Mouse (Mus musculus): ENCODE data around the gene Mrrf.
"Not testable (repeated sequence)": the region's sequence is repeated elsewhere in the genome, so short reads cannot be mapped to it uniquely, and the experiment has no call there.

DNA sequence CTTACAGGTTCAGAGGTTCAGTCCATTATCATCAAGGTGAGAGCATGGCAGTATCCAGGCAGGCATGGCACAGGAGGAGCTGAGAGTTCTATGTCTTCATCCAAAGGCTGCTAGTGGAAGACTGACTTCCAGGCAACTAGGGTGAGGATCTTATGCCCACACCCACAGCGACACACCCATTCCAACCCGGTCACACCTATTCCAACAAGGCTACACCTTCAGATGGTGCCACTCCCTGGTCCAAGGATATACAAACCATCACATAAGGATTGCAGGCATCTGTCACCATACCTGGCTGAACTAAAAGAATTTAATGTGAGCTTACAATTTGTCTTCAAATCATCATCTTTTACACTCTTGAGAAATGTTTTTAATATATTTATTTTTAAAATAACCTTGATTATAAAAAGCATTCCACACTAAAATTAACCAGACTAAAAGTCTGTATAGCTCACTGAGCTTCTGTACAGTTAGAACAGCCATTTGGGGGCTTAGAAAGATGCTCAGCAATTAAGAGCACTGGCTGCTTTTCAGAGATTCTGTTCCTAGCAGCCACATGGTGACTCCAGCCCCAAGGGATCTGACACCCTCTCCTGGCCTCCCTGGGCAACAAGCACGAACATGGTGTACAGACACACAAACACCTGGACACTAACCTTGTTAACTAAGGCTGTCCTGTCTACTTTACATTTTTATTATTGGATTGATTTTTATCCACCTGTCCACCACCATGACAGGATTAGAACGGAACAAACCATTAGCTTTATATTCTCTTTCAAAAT lies 45.6 kb downstream of the Mrrf start:
- not testable (repeated sequence) for TF ChIP-seq MAFK (IDR thresholded peaks at IDR 0.05; ENCODE audit: insufficient read depth, low read depth, low read length); CHD2 (IDR thresholded peaks at IDR 0.05; ENCODE audit: low read depth, low read length); ZC3H11A (IDR thresholded peaks at IDR 0.05; ENCODE audit: borderline replicate concordance, low read depth, low read length); ZNF384 (IDR thresholded peaks at IDR 0.05; ENCODE audit: low read depth, low read length)
